8 mouse cellular contexts compared by ENCODE assay signal in genomic region chr2:31106621-31107320, GRCm38 (mm10). TPM values are rescaled to one million over a fixed set of nuclear protein-coding genes. Genes with fewer than 3 reads are reported as not detected.
DNase-seq lines count a peak whose midpoint lies in the region; ATAC-seq and TF ChIP-seq lines count a peak whose summit lies in the region.

No protein-coding gene starts in this region.

- intact Hi-C loops in left cerebral cortex, postnatal 4 days (cut with DNase I): no loop called here

- peak overlapping the region; percentile 35 for H3K4me2 ChIP-seq in heart, embryonic 12.5 days
- H3K4me2 ChIP-seq in kidney, embryonic 14.5 days (replicated peaks; ENCODE audit: low read depth, low read length): no peak overlapping the region
- 0 out of 2 replicates have a peak overlapping the region, but pooled peaks have one; percentile 3 for H3K4me2 ChIP-seq in midbrain, postnatal 0 days (ENCODE audit: low read depth, low read length, poor library complexity, severe bottlenecking)

- peak overlapping the region; percentile 95 for H3K27ac ChIP-seq in cerebellum, adult 2 months (ENCODE audit: insufficient read depth, low read length)
- peak overlapping the region; percentile 69 for H3K27ac ChIP-seq in heart, embryonic 12.5 days (ENCODE audit: poor library complexity, severe bottlenecking)
- H3K27ac ChIP-seq in kidney, embryonic 14.5 days (ENCODE audit: low read depth, low read length): peak overlapping the region; percentile 12; the same call in 1 of the 2 replicates
- peak overlapping the region; percentile 51; the same call in 1 of the 2 replicates for H3K27ac ChIP-seq in midbrain, postnatal 0 days (ENCODE audit: low read depth, low read length)

- TF ChIP-seq CTCF in cerebellum, adult 2 months (IDR thresholded peaks at IDR 0.05; ENCODE audit: borderline replicate concordance, insufficient read depth, low read depth, low read length): no peak
- no peak for TF ChIP-seq CTCF in midbrain, postnatal 0 days (IDR thresholded peaks at IDR 0.05)

- H3K9ac ChIP-seq in heart, embryonic 12.5 days: peak overlapping the region; percentile 31; the same call in 1 of the 2 replicates
- H3K9ac ChIP-seq in kidney, embryonic 14.5 days (ENCODE audit: low read depth, low read length): 0 out of 2 replicates have a peak overlapping the region, but pooled peaks have one; percentile 14
- no peak overlapping the region for H3K9ac ChIP-seq in midbrain, postnatal 0 days (replicated peaks; ENCODE audit: low read length, poor library complexity, severe bottlenecking)

- H3K27me3 ChIP-seq in cerebellum, adult 2 months (ENCODE audit: control insufficient read depth, insufficient read depth, low read length): no peaks in the 10 kb centered on the region
- H3K27me3 ChIP-seq in heart, embryonic 12.5 days (replicated peaks): no peaks in the 10 kb centered on the region
- H3K27me3 ChIP-seq in kidney, embryonic 14.5 days (ENCODE audit: control insufficient read depth, insufficient read depth, low read length): no peaks in the 10 kb centered on the region
- H3K27me3 ChIP-seq in midbrain, postnatal 0 days (ENCODE audit: insufficient read depth, low read length): no peaks in the 10 kb centered on the region

- no peaks in the 10 kb centered on the region for H3K9me3 ChIP-seq in heart, embryonic 12.5 days (replicated peaks)
- H3K9me3 ChIP-seq in kidney, embryonic 14.5 days (ENCODE audit: control insufficient read depth, low read length): no peaks in the 10 kb centered on the region
- H3K9me3 ChIP-seq in midbrain, postnatal 0 days (ENCODE audit: low read length): no peaks in the 10 kb centered on the region

- H3K4me3 ChIP-seq in cerebellum, adult 2 months (replicated peaks; ENCODE audit: insufficient read depth, low read depth, low read length): peak overlapping the region; percentile 27
- H3K4me3 ChIP-seq in heart, embryonic 12.5 days: no peak overlapping the region
- H3K4me3 ChIP-seq in kidney, embryonic 14.5 days (ENCODE audit: low read length): no peak overlapping the region
- H3K4me3 ChIP-seq in midbrain, postnatal 0 days (ENCODE audit: low read depth, low read length): no peak overlapping the region

- peak; percentile 88 for DNase-seq in left cerebral cortex, postnatal 4 days
- DNase-seq in left cerebral cortex, adult 9 months (ENCODE audit: low spot score in 2 of 2): no peak
- peak; percentile 92 to 98 for DNase-seq in cerebellum, adult 2 months
- DNase-seq in midbrain, postnatal 0 days (ENCODE audit: low spot score): peak; percentile 86
- DNase-seq in spleen, adult 12 weeks (ENCODE audit: low spot score): no peak
- no peak for DNase-seq in T-cell, adult 2 months (ENCODE audit: low spot score)

- H3K4me1 ChIP-seq in cerebellum, adult 2 months (ENCODE audit: control insufficient read depth, insufficient read depth, low read length): peaks cover 67% of the 10 kb centered on the region
- H3K4me1 ChIP-seq in heart, embryonic 12.5 days (replicated peaks): peaks cover 53% of the 10 kb centered on the region
- 0 out of 2 replicates have a peak, but pooled peaks cover 8% of the 10 kb centered on the region for H3K4me1 ChIP-seq in kidney, embryonic 14.5 days (ENCODE audit: control insufficient read depth, insufficient read depth, low read length)
- H3K4me1 ChIP-seq in midbrain, postnatal 0 days (ENCODE audit: insufficient read depth, low read length): peaks cover 4% of the 10 kb centered on the region; the same call in 1 of the 2 replicates

- 0 out of 2 replicates have a peak, but pooled peaks cover 8% of the 10 kb centered on the region for H3K36me3 ChIP-seq in heart, embryonic 12.5 days
- H3K36me3 ChIP-seq in kidney, embryonic 14.5 days (ENCODE audit: control insufficient read depth, insufficient read depth, low read length): no peaks in the 10 kb centered on the region
- no peaks in the 10 kb centered on the region for H3K36me3 ChIP-seq in midbrain, postnatal 0 days (ENCODE audit: insufficient read depth, low read length)

- 2% methylated on average over 11 of the region's 11 CpGs for WGBS in cerebellum, adult 2 months
- 12% methylated on average over 11 of the region's 11 CpGs for WGBS in heart, embryonic 12.5 days
- WGBS in kidney, embryonic 14.5 days: 37% methylated on average over 11 of the region's 11 CpGs
- 41% methylated on average over 11 of the region's 11 CpGs for WGBS in midbrain, postnatal 0 days

- peak; percentile 45; the same call in 1 of the 2 replicates for TF ChIP-seq POLR2A in cerebellum, adult 2 months (IDR thresholded peaks at IDR 0.05; ENCODE audit: borderline replicate concordance, insufficient read depth, low read length)

- peak; percentile 46; the same call in 1 of the 2 replicates for ATAC-seq in heart, embryonic 12.5 days (ENCODE audit: insufficient number of reproducible peaks, low FRiP score)
- ATAC-seq in kidney, embryonic 14.5 days (ENCODE audit: low FRiP score, low TSS enrichment): no peak
- peak; percentile 68 for ATAC-seq in midbrain, postnatal 0 days (ENCODE audit: low FRiP score)

RNA-seq across cellular contexts. Expression of gene Fnbp1, which starts 35.0 kb away (rescaled TPM):
- 10 to 100 TPM; 75.3 to 77.3 TPM for total RNA-seq in left cerebral cortex, postnatal 4 days (2021)
- polyA plus RNA-seq in cerebellum, adult 2 months (2012; rRNA removed): 310 and 320 TPM in 2 replicates
- 21.4 and 23.8 TPM in 2 replicates for polyA plus RNA-seq in heart, embryonic 12.5 days (2016; fragmentation: Nextera tagmentation; extraction: Ambion mirVana)
- 12.2 and 24.1 TPM in 2 replicates for polyA plus RNA-seq in kidney, embryonic 14.5 days (2014; fragmentation: Nextera tagmentation; extraction: Ambion mirVana)
- 22.1 and 23.6 TPM in 2 replicates for total RNA-seq in midbrain, postnatal 0 days (2014; rRNA removed)
- 25.2 and 30.7 TPM in 2 replicates for polyA plus RNA-seq in midbrain, postnatal 0 days (2015; fragmentation: Nextera tagmentation; extraction: Ambion mirVana)

RNA-seq across cellular contexts. Expression of gene Gpr107, which starts 45.3 kb away (rescaled TPM):
- 10 to 100 TPM; 59.0 to 59.8 TPM for total RNA-seq in left cerebral cortex, postnatal 4 days (2021)
- polyA plus RNA-seq in cerebellum, adult 2 months (2012; rRNA removed): 30.0 and 33.9 TPM in 2 replicates
- 37.4 and 40.4 TPM in 2 replicates for polyA plus RNA-seq in heart, embryonic 12.5 days (2016; fragmentation: Nextera tagmentation; extraction: Ambion mirVana)
- polyA plus RNA-seq in kidney, embryonic 14.5 days (2014; fragmentation: Nextera tagmentation; extraction: Ambion mirVana): 26.6 and 27.5 TPM in 2 replicates
- total RNA-seq in midbrain, postnatal 0 days (2014; rRNA removed): 46.7 and 47.3 TPM in 2 replicates
- polyA plus RNA-seq in midbrain, postnatal 0 days (2015; fragmentation: Nextera tagmentation; extraction: Ambion mirVana): 30.9 and 31.6 TPM in 2 replicates

Comparison
In these comparisons a context has a peak if more than half of its experiments do, and no peak if none do; other contexts are left out.
1. DNase-seq: peak in left cerebral cortex, postnatal 4 days (single experiment), cerebellum, adult 2 months (2 of 2) and midbrain, postnatal 0 days (single experiment); none in left cerebral cortex, adult 9 months (0 of 2), spleen, adult 12 weeks (single experiment) and T-cell, adult 2 months (single experiment).
2. H3K27ac ChIP-seq: peak in every context shown above with its lines; median percentile 95 in cerebellum, adult 2 months; 69 in heart, embryonic 12.5 days; 51 in midbrain, postnatal 0 days; 12 in kidney, embryonic 14.5 days.